Mouse (Mus musculus) megakaryocyte progenitor cell, adult 5-6 weeks (primary cell): Measurements from ENCODE around the gene Ptar1. TPM values are rescaled to one million over a fixed set of nuclear protein-coding genes. Genes with fewer than 3 reads are reported as not detected.

Experiments used
- ATAC-seq: replicated peaks from 2 replicates; pipeline ENCODE4 v1.8.0; 2016; ENCODE audit warnings: mild to moderate bottlenecking, moderate TSS enrichment, inconsistent platforms; ENCODE audit not compliant: poor library complexity
- total RNA-seq, 2 experiments: library from RNA; stranded (forward) in 1 of 2; stranded (reverse) in 1 of 2; fragments of 157-497, 149-512 nt in 1 of 2; fragments of 200-1000 nt in 1 of 2; gene quantifications; 2 replicates each; pipeline versions ENCODE4 v1.2.3 to v1.2.4; 2015 to 2017

Gene Ptar1
- total RNA-seq (2015) (11.6 and 15.5 TPM in 2 replicates), total RNA-seq (2017) (11.0 and 13.6 TPM in 2 replicates)

DNA sequence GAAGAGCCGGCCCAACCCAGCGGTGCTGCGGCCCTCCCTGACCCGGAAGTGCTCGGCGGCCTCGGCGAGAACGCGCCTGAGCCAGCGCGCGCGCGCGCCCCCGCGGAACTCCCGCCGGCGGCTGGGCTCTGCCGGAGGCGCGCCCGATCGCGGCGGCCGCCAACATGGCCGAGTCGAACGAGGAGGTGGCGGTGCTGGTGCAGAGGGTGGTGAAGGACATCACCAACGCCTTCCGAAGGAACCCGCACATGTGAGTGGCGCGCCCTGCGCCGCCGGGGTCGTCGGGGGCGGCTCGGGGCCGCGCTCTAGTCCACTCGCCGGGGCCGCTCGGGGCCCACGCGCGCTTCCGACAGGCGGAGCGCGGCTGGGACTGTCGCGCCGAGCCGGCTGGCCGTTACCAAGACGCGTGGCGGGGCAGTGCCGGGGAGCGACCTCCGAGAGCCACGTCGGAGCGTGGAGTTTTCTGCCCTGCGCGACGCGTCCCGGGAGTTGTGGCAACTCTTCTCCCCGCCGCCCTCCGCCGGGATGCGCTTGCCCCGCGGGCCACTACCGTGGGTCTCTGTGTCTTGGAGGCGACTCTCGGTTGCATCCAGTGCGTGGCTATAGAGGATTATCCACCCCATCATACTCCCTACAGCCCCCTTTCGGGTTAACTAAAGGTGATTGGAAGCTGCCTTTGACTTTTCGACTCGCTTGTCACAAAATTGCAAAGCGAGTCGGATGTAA is at the start of gene Ptar1:
Gene Ptar1, plus strand, starts transcription at position 134 of the 726 bp plus-strand sequence.
- ATAC-seq, result peak; percentile 97

DNA sequence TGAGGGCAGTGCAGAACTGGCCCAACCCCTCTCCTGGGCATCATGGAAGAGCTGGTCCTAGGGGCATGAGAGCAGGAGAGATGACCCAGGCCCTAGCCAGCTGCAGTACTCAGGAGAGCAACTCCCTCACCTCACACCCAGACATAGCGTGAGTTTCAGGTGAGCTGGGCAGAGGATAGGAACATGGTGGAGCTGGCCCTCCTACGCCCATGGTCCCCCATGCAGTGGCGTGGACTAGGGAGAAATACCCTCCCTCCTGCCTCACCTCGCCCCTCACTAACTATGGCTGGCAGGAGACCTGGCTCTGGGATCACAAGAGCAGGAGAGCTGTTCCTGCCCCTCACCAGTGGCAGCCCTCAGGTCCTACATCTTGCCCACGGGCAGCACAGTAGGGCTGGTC is 43.4 kb upstream of the Ptar1 start:
- ATAC-seq, result no peak

DNA sequence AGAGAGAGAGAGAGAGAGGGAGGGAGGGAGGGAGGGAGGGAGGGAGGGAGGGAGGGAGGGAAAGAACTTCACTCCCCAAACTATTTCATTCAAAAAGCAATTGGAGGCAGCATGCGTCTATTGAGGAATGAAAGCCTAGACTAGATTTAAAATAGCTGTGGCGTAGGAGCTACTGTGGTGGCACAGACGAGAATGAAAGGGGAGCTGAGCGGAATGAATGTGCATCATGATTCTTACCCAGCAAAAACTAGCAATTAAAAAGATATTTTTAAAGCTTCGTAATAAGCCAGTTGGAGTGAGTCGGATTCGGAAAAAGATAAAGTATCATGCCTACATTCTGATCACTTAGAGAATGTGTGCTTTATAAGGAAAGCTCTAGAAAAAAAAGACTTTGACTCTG is 41.9 kb upstream of the Ptar1 start:
- no peak for ATAC-seq

DNA sequence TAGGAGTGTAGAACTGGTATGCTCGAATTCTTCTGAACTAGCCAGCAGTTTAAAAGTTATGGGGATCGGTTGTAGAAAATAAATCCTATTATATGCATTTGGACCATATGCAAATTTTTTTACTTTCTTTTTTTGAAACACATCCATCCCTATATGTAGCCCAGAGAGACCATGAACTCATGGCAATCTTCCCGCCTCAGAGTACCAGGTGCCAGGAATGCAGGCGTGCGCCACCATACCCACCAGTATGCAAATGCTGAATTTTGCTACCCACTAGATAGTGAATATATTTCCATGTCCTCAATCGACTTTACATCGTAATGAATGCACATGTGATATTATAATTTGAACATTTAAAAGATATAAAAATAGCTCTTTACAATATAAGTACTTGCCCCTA is 39.9 kb upstream of the Ptar1 start:
- ATAC-seq, result no peak

DNA sequence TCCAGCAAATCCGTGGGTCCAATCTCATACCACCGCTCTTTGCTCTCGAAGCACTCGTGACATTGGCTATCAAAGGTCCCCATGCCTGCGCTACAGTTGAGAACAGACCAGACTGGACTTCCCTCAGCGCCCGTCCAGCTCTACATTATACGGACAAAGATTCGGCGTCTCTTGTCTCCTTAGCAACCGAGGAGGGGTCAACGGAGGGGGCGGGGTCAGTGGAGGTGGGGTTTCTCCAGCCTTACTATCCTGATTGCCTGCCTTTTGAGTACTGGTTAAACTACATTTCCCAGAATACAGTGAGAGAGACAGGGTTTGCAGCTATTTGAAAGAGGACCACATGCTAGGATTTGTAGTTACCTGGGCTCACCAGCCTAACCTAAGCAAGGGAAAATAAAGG is 34.6 kb upstream of the Ptar1 start, which contains the start of gene 1700028P14Rik:
Gene 1700028P14Rik, minus strand, starts transcription at position 169 of the 400 bp plus-strand sequence.
- ATAC-seq, result no peak

DNA sequence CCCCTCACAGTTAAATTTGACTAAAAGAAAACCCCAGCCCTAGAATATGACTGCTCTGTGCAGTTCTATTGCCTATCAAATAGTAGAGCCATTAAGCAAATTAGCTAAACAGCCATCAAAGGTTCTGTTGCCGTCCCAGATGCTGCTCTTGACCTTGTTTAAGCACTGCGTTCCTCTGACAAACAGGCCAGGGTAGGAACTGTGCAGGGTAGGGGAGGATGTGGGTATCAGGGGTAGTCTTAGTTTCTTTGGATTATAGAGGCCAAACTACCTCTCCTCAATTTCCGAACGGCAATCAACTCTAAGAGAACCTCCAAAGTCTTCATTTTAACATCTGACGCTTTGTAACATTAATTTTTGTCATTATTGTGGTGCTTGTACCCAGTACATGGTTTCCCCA is 34.1 kb upstream of the Ptar1 start:
- ATAC-seq, result no peak

DNA sequence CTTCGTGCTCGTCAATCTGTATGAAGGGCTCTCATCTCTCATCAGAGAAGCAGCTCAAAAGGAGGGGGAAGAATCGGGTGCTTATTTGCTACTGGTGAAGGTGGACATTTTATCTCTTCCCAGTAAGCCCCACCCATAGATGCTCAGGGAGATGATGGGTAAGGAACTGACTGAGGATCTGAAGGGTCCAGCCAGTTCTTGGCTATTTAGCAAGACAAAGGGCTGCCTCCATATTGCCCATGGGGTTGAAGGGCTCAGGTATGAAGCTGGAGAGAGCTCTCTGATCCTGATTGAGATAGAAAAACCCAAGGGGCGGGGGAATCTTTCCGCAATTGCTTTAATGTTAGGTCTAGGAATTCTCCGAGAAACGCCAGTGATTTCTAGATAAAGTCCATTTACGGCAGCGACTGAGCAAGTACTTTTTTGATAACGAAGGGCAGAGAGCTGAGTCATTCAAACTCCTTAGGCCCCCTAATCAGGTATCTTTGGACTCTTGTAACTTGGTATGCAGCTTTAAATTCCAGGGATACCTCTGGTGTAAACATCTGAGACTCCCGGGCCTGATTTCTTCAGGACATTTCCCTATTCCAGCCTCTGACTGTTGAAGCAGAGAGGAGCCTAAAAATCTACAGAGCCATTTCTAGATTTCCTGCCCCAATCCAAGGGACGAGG is 29.8 kb upstream of the Ptar1 start:
- no peak for ATAC-seq

DNA sequence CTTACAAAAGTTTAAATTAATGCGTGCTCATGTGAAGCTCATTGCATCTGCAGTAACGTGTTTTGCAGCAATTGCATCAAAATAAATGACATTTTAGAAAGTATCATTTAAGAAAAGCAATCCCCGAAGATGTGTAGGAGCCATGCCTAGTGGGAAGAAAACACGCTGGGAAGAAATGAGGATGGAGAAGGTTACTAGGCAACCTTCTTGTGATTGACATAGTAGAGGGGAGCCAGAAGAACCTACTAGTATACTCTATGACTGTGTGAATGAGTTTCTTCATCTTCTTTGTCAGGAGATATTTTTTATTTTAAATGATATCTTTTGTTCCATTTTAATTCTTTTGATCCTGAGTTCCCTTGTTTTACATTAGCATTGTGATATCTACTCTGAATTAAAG is 28.9 kb upstream of the Ptar1 start:
- ATAC-seq, result no peak

DNA sequence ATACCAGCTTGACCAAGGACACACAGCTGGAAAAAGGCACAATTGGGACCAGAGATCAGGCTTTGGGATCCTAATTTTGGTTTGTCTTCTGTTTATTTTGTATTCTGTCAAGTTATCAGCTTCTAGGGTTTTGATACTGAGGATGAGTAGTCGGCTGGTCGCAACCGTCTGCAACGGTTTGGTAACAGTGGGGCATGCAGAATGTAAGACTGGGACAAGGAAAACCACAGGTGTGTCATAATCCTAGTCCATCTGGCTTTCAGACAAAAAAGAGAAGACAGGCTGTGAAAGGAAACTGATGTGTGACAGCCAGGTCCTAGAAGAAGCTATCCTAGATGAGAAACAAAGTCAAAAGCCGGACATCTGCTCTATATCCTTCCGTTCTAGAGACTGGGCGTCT is 23.1 kb upstream of the Ptar1 start:
- peak; percentile 68 for ATAC-seq

DNA sequence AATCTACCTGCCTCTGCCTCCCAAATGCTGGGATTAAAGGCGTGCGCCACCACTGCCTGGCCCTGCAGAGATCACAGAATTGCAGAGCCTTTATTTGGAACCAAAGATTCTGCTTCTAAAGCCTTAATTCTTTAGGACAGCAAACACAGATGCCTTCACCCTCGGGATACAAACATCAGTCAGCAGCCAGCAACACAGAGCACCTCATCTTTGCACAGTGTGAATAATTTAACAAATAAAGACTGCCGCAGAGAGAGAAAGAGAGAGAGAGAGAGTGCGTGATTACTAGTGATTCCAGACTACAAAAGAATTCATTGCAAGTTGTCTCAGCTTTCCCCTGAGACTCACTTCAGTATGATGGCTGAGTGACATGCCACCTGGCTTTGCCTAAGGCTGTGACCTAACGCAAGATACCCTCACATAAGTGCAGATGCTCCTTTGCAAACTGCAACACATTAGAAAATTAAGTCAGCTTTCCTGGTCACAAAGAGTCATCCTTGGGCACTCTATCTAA is 19.0 kb upstream of the Ptar1 start:
- no peak for ATAC-seq

DNA sequence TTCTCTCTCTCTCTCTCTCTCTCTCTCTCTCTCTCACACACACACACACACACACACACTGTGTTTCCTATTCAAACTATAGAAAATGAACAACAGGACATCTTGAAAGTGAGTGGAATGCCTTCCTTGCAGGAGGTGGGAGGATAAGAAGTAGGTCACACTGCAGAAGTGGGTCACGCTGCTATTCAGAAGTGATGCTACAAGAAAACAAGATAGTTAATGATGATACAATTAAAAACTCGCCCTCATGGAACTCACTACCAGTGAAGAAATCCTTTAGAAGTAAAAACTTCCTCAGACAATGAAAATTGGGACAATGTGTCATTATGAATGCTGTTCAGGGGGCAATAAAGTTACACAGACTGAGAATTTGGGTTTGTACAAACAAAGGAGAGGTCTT is 14.2 kb upstream of the Ptar1 start:
- ATAC-seq, result no peak

DNA sequence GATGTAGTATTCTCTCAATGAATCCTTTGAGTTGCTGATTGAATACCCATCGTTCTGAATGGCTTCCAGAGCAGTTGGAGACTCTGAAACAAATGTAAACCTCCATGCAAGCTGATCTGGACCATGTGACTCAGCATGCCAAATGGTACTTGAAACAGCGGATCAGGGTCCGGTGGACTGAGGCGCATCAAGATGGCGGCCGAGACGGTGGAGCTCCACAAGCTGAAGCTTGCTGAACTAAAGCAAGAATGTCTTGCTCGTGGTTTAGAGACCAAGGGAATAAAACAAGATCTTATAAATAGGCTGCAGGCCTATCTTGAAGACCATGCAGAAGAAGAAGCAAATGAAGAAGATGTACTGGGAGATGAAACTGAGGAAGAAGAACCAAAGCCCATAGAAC is 11.6 kb upstream of the Ptar1 start:
- ATAC-seq, result peak; percentile 64; the same call in 1 of the 2 replicates

DNA sequence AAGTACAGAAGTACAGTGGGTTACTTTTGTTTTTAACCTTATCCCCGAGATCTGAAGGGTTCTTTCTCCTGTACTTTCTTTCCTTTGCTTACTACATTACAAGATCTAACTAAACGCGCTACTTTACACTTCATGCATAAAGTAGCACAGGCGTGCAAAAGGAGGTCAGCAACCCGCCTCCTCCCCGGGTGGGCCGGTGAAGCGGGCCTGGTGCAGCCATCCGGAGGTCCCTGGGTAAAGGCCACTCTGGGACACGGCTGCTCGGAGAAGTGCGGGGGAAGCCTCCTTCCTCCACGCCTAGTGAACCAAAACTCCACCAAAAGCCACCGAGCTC is 300 bp upstream of the Ptar1 start:
- ATAC-seq, result no peak

DNA sequence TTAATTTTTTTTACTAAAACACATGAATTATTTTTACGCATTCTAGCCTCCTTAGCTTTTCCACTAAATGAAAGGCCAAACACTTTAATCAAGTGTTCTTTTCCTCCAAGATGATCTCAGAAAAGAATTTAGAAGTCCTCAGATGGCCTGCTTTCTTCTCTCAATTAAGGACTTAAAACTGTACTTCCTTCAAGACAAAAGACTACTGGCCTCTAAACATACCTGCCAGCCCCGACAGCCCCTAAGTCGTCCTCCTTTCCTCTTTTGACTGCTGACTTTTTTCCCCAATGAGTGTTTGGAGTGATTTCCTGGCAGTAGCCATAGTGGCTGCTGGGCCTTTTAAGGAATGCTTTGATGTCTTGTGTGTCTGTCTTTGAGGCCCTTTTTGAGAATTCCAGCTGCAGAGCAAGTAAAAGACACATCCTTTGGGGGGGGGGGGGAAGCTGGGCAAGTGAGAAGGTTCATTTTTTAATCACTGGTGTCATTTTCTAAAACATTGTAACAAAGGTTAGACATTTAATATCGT is 1.3 kb downstream of the Ptar1 start:
- no peak for ATAC-seq

DNA sequence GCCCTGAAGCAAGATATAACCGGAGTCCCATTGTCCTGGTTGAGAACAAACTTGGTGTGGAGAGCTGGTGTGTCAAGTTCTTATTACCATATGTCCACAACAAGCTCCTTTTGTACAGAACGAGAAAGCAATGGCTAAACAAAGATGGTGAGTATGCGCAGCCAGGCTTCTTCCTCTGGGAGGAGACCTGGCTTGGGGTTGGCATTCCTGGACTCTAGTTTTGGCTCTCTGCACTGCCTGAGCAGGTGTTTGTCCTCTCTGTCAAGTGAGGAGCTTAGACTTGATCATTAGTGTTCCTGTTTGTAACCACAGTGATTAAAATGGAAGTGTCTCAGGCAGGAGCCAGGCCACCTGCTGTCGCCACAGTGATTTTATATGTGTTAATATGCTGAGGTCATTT is 7.1 kb downstream of the Ptar1 start:
- no peak for ATAC-seq

DNA sequence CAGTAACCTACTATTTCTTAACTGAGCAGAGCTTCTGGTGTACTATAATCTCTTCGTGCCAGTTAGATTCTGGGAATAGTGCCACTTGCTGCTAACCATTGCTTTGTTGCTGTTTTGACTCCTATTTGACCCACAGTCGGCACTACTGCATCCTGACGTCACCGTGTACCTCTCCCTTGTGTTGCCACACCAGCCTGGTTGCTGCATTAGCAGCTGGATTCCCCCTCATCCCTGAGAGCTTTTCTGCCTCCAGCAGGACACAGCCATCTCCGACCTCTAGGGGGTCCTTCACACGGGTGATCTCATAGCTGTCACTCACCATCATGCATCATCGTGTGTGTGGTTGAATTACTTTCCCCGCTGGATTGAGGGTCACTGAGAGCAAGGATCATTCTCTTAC is 10.6 kb downstream of the Ptar1 start:
- no peak for ATAC-seq

DNA sequence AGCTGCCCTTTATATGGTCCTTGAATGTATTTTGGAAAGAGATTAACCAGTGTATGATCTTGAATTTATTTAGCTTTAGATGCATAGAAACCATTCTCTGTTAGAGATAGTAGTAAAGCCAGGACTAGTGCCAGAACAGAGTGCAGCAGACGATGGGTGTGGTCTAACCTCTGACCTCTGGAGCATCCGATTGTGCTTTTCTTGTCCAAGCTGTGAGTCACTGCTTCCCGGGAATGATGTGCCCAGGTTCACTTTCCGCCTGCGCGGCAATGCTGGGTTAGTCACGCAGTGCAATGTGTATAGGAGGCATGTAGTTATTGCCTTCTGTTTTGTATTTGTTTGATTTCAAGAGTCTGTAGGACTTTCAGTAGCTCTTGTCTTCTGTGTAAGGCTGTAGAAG is 11.1 kb downstream of the Ptar1 start:
- no peak for ATAC-seq

DNA sequence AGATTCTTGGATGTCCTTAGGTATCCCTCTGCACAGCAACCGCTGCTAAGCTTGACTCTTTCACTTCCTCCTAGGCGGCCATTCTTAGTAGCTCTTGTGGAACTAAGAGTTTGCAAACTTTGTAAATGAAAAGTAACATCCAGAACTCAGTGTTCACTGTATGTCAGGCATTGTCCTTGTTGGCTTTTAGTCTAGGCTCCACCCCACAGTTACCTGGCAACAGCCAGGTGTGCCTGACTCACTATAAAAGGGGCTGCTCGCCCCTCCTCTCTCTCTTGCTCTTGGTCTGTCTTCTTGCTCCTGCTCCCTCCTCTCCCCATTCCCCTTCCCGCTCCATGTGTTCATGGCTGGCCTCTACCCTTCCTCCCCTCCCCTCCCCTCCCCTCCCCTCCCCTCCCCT is 11.9 kb downstream of the Ptar1 start:
- ATAC-seq, result no peak

DNA sequence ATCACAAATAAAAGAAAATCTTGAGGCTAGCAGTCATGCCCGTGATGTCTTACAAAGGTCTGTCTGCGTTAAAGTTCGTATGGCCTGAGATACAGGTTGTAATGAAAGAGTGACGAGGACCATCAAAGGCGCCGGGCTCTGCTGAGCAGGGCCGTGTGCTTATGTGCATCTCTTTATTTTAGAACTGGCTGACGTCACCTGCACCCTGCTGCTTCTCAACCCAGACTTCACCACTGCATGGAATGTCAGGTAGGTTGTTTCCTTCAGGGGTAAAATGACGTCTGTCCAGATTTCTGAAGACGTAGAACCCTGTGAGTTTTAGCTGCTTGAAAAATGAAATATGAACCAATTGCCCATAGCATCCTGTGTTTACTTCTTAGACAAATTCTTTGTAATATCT is 15.7 kb downstream of the Ptar1 start:
- no peak for ATAC-seq

DNA sequence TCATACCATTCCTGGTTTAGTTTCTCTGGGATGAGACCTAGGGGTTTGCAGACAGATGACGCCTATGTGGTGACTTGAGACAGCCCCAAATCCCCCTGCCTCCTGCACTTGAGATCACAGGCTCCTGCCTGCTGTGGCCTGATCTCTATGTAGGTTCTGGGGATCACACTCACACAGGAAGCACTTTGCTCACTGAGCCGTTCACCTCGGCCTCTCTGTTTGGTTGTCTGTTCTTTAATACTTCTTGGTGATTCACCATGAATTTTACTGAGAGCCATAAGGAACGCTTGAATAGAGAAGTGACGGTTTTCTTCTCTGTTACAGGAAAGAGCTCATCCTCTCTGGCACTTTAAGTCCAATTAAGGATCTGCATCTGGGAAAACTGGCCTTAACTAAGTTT is 18.2 kb downstream of the Ptar1 start:
- ATAC-seq, result no peak

DNA sequence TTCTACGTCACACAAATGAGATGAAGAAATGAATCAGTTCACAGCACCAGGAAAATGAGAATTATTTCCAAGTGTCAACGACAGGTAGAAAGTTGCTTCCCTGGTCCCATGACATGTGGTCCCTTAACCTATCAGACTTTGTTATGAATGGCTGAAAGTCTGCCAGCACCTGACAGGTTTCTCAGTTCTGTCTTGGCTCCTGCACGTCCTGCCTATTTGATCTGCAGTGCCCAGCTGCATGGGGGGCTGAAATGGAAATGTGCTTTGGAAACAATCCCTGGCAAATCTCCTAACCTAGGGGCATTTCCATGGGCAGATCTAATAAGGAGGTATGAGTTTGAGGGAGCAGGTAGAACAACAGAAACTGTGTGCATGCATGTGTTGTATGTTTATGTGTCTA is 59.3 kb downstream of the Ptar1 start:
- ATAC-seq, result no peak

DNA sequence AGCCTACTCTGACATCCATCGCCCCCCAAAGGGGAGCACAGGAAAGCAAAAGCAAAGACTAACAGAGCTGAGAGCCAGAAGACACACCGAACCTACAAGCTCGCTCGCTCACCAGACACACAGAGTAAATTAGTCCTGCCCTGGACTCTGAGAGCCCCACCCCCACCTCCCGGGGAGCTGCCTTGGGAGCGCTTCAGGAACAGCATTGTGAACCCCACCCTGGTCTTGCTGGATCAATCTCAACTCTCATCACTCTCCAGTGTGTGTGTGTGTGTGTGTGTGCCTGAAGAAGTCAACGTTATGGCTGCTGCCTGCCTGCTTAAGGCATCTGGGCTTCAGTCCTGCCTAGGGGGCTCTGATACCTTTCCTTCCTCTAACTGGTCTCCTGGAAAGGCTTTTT is 69.8 kb downstream of the Ptar1 start:
- no peak for ATAC-seq
